Mouse (Mus musculus) hindbrain, embryonic 14.5 days (tissue): ENCODE results near the gene Nedd9. TPM values are rescaled to one million over a fixed set of nuclear protein-coding genes. Genes with fewer than 3 reads are reported as not detected.

Experiments
- ATAC-seq: fragments of 200-750 bp; cut with Nextera tagmentation; 2 replicates; pipeline ENCODE4 v1.8.0; 2017; ENCODE audit warnings: moderate number of reproducible peaks, mild to moderate bottlenecking, moderate TSS enrichment, moderate library complexity; ENCODE audit not compliant: low FRiP score
- DNase-seq: peaks from one replicate; pipeline ENCODE4 v3.0.0-alpha.2; 2015; ENCODE audit warnings: low spot score
- H3K27ac ChIP-seq: fragments of 300-500 bp; sonication (generic); 2 replicates; pipeline ENCODE4 v1.5.1; 2014; ENCODE audit warnings: mild to moderate bottlenecking, moderate library complexity
- H3K27me3 ChIP-seq: fragments of 300-500 bp; sonication (generic); 2 replicates; pipeline ENCODE4 v1.6.1; 2014; ENCODE audit warnings: mild to moderate bottlenecking, low read length, mixed read lengths; ENCODE audit not compliant: control insufficient read depth, insufficient read depth
- H3K36me3 ChIP-seq: fragments of 300-500 bp; sonication (generic); replicated peaks from 2 replicates; pipeline ENCODE4 v1.6.1; 2014; ENCODE audit not compliant: control insufficient read depth, insufficient read depth
- H3K4me1 ChIP-seq: fragments of 300-500 bp; sonication (generic); replicated peaks from 2 replicates; pipeline ENCODE4 v1.6.1; 2014; ENCODE audit warnings: antibody characterized with exemption, low read length, mixed read lengths; ENCODE audit not compliant: control insufficient read depth, insufficient read depth
- H3K4me2 ChIP-seq: fragments of 300-500 bp; sonication (generic); replicated peaks from 2 replicates; pipeline ENCODE4 v1.6.1; 2014; ENCODE audit warnings: mild to moderate bottlenecking, moderate library complexity
- H3K4me3 ChIP-seq: fragments of 300-500 bp; sonication (generic); replicated peaks from 2 replicates; pipeline ENCODE4 v1.5.1; 2014; ENCODE audit warnings: mild to moderate bottlenecking, low read length
- H3K9ac ChIP-seq: fragments of 300-500 bp; sonication (generic); 2 replicates; pipeline ENCODE4 v1.6.1; 2014
- H3K9me3 ChIP-seq: fragments of 300-500 bp; sonication (generic); 2 replicates; pipeline ENCODE4 v1.6.1; 2016; ENCODE audit warnings: low read length; ENCODE audit not compliant: control insufficient read depth
- WGBS: fragments of 180-500 bp; shearing (Covaris S2); extraction: QIAGEN DNeasy Blood & Tissue Kit; methylation state at CpG from one replicate; pipeline ENCODE4 v1.1.7; 2014; 5-methylcytosine and 5-hydroxymethylcytosine counted together
- polyA plus RNA-seq: library from polyadenylated mRNA; unstranded; fragments of >200 nt; fragmentation: Nextera tagmentation; extraction: Ambion mirVana; gene quantifications from 2 replicates; pipeline ENCODE4 v1.2.1, GENCODE M21; 2014

Nedd9 gene
- polyA plus RNA-seq, 1 experiment from 2014 or later: 15.2 TPM

- WGBS: 95% methylated on average over 3 of the region's 3 CpGs
- Histone ChIP-seq H3K36me3 (no peaks in the 10 kb centered on the region), H3K9ac (no peak overlapping the region), H3K4me3 (no peak overlapping the region), H3K9me3 (no peaks in the 10 kb centered on the region), H3K4me2 (no peak overlapping the region), H3K27ac (no peak overlapping the region), H3K4me1 (no peaks in the 10 kb centered on the region), H3K27me3 (no peaks in the 10 kb centered on the region)
- no peak for DNase-seq
- no peak for ATAC-seq
Observed at GRCm38 (mm10) chr13:41500793-41501192, 13.6 kb upstream of the Nedd9 start.

GRCm38 (mm10) chr13:41498611-41499121 is 11.5 kb upstream of the Nedd9 start:
- Histone ChIP-seq H3K27ac (no peak overlapping the region), H3K4me1 (no peaks in the 10 kb centered on the region), H3K4me2 (no peak overlapping the region), H3K27me3 (no peaks in the 10 kb centered on the region), H3K36me3 (no peaks in the 10 kb centered on the region), H3K9ac (no peak overlapping the region), H3K4me3 (no peak overlapping the region), H3K9me3 (no peaks in the 10 kb centered on the region)
- ATAC-seq (no peak), DNase-seq (no peak)
- 62% methylated on average over 2 of the region's 2 CpGs for WGBS

- Histone ChIP-seq H3K27ac (no peak overlapping the region), H3K9ac (no peak overlapping the region), H3K4me3 (no peak overlapping the region), H3K4me2 (no peak overlapping the region), H3K4me1 (no peaks in the 10 kb centered on the region), H3K9me3 (no peaks in the 10 kb centered on the region), H3K27me3 (no peaks in the 10 kb centered on the region), H3K36me3 (no peaks in the 10 kb centered on the region)
- no peak for DNase-seq
- WGBS: 94% methylated on average over 2 of the region's 2 CpGs
- no peak for ATAC-seq
Observed at GRCm38 (mm10) chr13:41494681-41495080, 7.5 kb upstream of the Nedd9 start.

- H3K4me2 ChIP-seq: no peak overlapping the region
- H3K36me3 ChIP-seq: no peaks in the 10 kb centered on the region
- no peak for ATAC-seq
- no peak for DNase-seq
- no peaks in the 10 kb centered on the region for H3K4me1 ChIP-seq
- H3K4me3 ChIP-seq: no peak overlapping the region
- H3K27me3 ChIP-seq: no peaks in the 10 kb centered on the region
- H3K9me3 ChIP-seq: no peaks in the 10 kb centered on the region
- 45% methylated on average over 8 of the region's 8 CpGs for WGBS
- no peak overlapping the region for H3K27ac ChIP-seq
- 0 out of 2 replicates have a peak overlapping the region, but pooled peaks have one; percentile 20 for H3K9ac ChIP-seq
Observed at GRCm38 (mm10) chr13:41491981-41492702, 5.0 kb upstream of the Nedd9 start.

- WGBS: 71% methylated on average over 7 of the region's 7 CpGs
- Histone ChIP-seq H3K9me3 (no peaks in the 10 kb centered on the region), H3K27ac (no peak overlapping the region), H3K4me2 (no peak overlapping the region), H3K4me1 (no peaks in the 10 kb centered on the region), H3K27me3 (no peaks in the 10 kb centered on the region), H3K9ac (no peak overlapping the region), H3K4me3 (no peak overlapping the region), H3K36me3 (no peaks in the 10 kb centered on the region)
- DNase-seq (no peak), ATAC-seq (no peak)
Observed at GRCm38 (mm10) chr13:41491522-41491921, 4.4 kb upstream of the Nedd9 start.

- Histone ChIP-seq H3K27me3 (no peaks in the 10 kb centered on the region), H3K36me3 (no peaks in the 10 kb centered on the region), H3K4me2 (no peak overlapping the region), H3K4me3 (no peak overlapping the region), H3K9me3 (no peaks in the 10 kb centered on the region), H3K9ac (no peak overlapping the region), H3K4me1 (no peaks in the 10 kb centered on the region), H3K27ac (no peak overlapping the region)
- no peak for DNase-seq
- no peak for ATAC-seq
- 87% methylated on average over 8 of the region's 8 CpGs for WGBS
Observed at GRCm38 (mm10) chr13:41490282-41490681, 3.1 kb upstream of the Nedd9 start.

- no peak for ATAC-seq
- H3K9me3 ChIP-seq: no peaks in the 10 kb centered on the region
- no peaks in the 10 kb centered on the region for H3K36me3 ChIP-seq
- 74% methylated on average over 9 of the region's 9 CpGs for WGBS
- H3K9ac ChIP-seq: no peak overlapping the region
- H3K4me1 ChIP-seq: no peaks in the 10 kb centered on the region
- DNase-seq: no peak
- no peaks in the 10 kb centered on the region for H3K27me3 ChIP-seq
- H3K4me3 ChIP-seq: no peak overlapping the region
- no peak overlapping the region for H3K4me2 ChIP-seq
- H3K27ac ChIP-seq: no peak overlapping the region
Observed at GRCm38 (mm10) chr13:41489705-41490275, 2.6 kb upstream of the Nedd9 start.

- no peaks in the 10 kb centered on the region for H3K4me1 ChIP-seq
- H3K27me3 ChIP-seq: no peaks in the 10 kb centered on the region
- no peak overlapping the region for H3K4me2 ChIP-seq
- H3K9ac ChIP-seq: no peak overlapping the region
- H3K9me3 ChIP-seq: no peaks in the 10 kb centered on the region
- WGBS: 87% methylated on average over 2 of the region's 2 CpGs
- no peak for DNase-seq
- H3K27ac ChIP-seq: no peak overlapping the region
- H3K36me3 ChIP-seq: no peaks in the 10 kb centered on the region
- H3K4me3 ChIP-seq: no peak overlapping the region
- ATAC-seq: no peak
Observed at GRCm38 (mm10) chr13:41487409-41487743, 214 bp upstream of the Nedd9 start.

GRCm38 (mm10) chr13:41483966-41484365 is 3.2 kb downstream of the Nedd9 start:
- H3K4me1 ChIP-seq: no peaks in the 10 kb centered on the region
- no peak overlapping the region for H3K27ac ChIP-seq
- H3K4me2 ChIP-seq: no peak overlapping the region
- 91% methylated on average over 7 of the region's 7 CpGs for WGBS
- no peaks in the 10 kb centered on the region for H3K36me3 ChIP-seq
- H3K9me3 ChIP-seq: no peaks in the 10 kb centered on the region
- H3K9ac ChIP-seq: no peak overlapping the region
- no peak for ATAC-seq
- no peaks in the 10 kb centered on the region for H3K27me3 ChIP-seq
- H3K4me3 ChIP-seq: no peak overlapping the region
- no peak for DNase-seq
